Mouse (Mus musculus): ENCODE measurements around the gene Mc1r. TPM values are rescaled to one million over a fixed set of nuclear protein-coding genes. Genes with fewer than 3 reads are reported as not detected.
"Not testable (repeated sequence)": the region's sequence is repeated elsewhere in the genome, so short reads cannot be mapped to it uniquely, and the experiment has no call there.

Gene Mc1r
- polyA plus RNA-seq, 1 experiment from 2014 or later: 0.56 TPM

DNA sequence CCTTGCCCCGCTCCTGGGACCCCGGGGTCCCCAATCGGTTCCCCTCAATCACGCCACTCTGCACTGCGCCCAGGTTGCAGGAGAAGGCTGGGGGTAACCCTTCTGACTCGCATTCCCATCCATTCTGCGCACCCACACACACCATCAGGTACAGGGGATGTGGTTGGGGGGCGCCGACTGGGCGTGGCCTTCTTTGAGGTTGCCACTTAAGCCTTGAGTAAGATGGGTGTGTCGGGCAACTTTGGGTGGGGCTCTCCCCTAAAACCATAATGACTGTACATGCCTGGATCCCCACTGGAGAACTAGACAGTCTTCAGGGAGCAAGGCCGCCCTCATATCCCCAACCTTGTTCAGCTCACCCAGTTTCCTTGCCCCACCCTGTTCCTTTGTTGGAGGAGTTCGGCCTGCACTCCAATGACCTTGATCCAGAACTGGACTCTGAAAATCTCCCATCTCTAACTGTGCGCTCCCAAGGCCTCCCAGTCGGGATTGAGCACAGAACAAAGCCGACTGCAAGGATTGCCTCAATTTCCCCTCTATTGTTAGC is 4.9 kb downstream of the Mc1r start:
- DNase-seq (ENCODE audit: low spot score): peak; percentile 58

DNA sequence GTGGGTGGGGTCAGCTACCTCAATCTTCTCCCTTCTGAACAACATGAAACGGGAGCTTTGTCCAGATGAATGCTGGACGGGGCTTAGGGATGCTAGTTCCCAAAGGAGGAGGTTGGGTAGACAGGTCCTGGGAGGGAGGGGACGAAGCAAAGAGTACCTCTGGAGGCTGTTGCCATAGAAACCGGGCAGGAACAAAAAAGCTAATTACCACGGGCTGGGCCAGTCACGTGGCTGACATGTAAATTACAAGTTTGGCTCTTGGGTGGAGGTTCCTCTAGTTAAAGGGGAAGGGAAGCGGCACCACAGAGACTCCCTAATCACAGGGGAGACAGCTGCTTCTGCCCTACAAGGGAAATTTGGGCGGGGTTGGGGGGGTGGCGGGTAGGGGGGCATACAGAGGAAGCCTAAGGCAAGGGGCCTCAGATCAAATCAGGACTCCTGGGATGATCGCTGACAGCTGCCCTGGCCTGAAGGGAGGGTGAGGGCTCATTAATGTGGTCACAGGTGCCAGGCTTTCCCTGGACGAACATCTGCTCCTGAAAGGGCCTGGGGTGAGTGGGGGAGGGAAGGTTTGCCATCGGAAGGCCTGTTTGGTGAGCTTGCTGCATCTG is 5.8 kb downstream of the Mc1r start:
- peak; percentile 73 for DNase-seq (ENCODE audit: low spot score)

DNA sequence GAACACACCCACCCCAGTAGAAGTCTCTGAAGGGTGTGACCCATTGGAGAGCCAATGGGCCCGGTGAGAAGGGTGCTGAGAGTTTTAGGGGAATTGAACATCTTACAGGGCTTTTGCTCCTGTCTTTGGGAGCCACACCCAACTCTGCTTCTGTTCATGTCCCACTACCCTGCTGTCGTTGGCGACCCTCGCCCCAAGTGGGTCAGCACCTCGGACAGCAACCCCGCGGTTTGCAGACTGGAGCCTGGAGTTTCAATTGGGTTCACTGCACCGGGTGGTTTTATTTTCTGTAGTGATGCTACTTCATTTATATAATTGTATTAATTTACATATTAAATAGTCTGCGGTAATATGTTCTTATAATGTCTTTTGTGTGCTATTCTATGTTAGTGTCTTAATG is 7.3 kb downstream of the Mc1r start:
- DNase-seq (ENCODE audit: low spot score): peak; percentile 41

DNA sequence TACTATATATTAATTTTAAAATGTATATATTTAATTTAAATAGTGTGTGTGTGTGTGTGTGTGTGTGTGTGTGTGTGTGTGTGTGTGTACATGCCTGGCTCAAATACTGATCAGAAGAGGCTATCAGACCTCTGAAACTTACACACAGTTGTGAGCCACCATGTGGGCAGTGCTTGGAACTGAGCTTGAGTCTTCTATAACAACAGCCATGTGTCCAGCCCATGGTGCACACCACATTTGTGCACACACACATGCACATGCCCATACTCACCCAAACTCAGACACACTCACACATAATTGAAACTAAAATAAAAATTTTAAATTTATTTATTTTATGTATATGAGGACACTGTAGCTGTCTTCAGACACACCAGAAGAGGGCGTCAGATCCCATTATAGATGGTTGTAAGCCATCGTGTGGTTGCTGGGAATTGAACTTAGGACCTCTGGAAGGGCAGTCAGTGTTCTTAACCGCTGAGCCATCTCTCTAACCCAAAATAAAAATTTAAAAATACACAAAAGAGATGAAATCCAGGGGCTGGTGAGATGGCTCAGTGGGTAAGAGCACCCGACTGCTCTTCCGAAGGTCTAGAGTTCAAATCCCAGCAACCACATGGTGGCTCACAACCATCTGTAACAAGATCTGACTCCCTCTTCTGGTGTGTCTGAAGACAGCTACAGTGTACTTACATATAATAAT is 8.2 kb downstream of the Mc1r start:
- DNase-seq (ENCODE audit: low spot score): not testable (repeated sequence)

DNA sequence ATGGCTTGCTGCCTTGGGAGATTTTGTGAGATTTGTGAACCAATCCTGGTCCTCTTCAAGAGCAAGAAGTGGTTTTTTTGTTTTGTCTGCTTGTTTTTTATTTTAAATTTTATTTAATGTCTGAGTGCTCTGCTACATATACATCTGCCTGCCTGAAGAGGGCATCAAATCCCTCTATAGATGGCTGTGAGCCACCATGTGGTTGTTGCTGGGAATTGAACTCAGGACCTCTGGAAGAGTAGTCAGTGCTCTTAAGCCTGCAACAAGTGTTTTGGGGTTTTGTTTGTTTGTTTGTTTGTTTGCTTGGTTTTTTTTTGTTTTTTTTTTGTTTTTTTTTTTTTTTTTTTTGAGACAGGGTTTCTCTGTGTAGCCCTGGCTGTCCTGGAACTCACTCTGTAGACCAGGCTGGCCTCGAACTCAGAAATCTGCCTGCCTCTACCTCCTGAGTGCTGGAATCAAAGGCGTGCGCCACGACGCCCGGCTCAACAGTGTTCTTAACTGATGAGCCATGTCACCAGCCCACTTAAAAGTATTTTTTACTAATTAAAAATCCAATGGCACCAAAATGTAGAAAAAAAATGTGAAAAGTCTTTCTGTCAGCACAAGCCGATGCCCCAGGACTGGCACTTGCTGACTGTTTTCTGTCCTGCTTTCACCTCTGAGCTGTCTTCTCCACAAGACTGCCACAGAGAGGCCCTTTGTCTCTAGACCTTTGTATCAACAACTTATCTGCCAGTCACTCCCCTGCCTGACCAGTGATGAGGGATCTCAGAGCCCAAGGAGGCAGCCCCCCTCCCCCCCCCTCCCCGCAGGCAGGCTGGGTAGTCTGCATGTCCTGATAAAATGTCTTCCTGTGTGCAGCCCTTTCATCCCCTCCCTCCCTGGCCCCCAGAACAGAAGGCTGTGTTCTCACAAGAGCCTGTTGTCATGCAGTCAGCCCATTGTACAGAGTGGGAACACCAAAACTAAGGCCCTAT is 9.3 kb downstream of the Mc1r start:
- peak; percentile 72 for DNase-seq (ENCODE audit: low spot score)

DNA sequence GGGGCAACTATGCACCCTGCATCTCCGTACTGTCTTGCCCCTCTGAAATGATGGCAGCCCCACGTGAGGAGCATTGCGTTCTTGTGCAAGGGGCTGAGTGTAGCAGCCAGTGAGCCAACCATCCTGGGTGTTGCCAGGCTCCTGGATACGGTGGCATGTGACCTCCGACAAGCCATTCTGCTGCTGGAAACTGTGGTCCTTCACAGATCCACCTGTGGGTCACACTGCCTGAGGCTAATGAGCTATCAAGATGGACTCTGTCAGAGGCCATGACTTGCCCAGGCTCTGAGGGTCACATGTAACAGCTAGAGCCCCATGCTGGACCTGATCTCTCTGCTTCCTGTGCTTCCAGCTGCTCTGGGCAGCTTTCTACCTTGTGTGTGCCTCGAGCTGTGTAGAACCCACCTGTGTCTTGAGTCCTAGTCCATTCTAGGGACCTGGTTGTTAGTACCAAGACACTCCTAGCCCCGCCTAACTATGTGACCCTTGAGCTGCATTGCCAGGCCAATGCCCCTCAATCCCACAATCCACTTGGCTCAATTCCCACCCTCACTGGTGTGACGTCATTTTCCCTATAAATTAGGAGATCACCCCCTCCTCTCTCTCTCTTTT is 10.1 kb downstream of the Mc1r start:
- no peak for DNase-seq (ENCODE audit: low spot score)

DNA sequence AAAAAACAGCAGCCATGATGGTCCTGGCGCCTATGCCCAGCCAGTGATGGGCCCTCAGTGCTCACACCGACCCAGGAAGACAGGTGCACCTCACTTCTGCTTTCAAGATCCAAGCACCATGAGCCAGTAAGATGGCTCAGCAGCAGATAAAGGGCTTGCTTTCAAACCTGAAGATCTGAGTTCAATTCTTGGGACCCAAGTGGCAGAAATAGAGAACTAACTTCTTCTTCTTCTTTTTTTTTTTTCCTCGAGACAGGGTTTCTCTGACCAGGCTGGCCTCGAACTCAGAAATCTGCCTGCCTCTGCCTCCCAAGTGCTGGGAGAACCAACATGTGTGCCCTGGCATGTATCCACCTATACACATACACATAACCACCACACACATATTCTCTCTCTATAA is 12.8 kb downstream of the Mc1r start:
- no peak for DNase-seq (ENCODE audit: low spot score)

DNA sequence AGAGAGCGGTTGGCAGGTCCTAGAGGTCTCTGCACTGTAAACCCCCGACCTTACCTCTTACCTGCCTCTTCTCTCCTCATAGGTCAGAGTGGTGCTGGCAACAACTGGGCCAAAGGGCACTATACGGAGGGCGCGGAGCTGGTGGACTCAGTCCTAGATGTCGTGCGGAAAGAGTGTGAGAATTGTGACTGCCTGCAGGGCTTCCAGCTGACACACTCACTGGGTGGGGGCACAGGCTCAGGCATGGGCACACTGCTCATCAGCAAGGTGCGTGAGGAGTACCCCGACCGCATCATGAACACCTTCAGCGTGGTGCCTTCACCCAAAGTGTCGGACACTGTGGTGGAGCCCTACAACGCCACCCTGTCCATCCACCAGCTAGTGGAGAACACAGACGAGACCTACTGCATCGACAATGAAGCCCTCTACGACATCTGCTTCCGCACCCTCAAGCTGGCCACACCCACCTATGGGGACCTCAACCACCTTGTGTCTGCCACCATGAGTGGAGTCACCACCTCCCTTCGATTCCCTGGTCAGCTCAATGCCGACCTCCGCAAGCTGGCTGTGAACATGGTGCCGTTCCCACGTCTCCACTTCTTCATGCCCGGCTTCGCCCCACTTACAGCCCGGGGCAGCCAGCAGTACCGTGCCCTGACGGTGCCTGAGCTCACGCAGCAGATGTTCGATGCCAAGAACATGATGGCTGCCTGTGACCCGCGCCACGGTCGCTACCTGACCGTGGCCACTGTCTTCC is 13.8 kb downstream of the Mc1r start:
- no peak for DNase-seq (ENCODE audit: low spot score)

DNA sequence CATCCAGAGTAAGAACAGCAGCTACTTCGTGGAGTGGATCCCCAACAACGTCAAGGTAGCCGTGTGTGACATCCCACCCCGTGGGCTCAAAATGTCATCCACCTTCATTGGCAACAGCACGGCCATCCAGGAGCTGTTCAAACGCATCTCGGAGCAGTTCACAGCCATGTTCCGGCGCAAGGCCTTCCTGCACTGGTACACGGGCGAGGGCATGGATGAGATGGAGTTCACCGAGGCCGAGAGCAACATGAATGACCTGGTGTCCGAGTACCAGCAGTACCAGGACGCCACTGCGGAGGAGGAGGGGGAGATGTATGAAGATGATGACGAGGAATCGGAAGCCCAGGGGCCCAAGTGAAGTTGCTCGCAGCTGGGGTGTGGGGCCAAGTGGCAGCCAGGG is 14.4 kb downstream of the Mc1r start:
- DNase-seq (ENCODE audit: low spot score): no peak

DNA sequence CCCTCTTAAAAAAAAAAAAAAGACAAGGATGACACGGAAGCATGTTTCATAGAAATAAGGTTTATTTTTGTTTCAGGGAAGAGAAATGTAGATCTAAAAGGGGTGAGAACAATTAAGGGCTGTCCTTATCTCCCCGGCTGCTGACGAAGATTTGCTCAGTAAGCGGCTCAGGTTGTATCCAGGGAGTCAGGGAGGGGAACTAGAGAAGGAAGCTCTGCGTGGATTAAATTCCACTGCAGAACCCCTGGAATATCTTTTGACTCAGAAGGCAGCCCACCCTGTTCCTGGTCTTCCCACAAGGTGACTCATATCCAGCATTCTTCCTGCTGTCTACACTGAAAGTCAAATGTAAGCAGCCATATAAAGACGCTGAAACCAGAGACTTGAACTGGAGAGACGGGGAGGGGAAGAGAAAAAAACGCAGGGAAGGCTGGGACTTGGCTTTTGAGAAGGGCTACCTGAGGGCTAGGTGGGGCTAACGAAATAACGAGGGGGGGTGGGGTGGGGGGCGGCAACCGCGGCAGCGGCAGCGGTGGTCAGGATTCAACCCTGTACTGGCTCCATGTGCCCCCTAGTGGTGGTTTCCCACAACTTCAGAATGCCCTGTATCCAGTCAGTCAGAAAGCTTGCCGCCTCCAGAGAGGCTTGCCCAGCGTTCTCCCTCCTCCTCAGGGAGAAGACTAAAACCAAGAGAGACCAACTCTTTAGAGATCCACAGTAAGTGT is 15.3 kb downstream of the Mc1r start:
- peak; percentile 72 for DNase-seq (ENCODE audit: low spot score)

DNA sequence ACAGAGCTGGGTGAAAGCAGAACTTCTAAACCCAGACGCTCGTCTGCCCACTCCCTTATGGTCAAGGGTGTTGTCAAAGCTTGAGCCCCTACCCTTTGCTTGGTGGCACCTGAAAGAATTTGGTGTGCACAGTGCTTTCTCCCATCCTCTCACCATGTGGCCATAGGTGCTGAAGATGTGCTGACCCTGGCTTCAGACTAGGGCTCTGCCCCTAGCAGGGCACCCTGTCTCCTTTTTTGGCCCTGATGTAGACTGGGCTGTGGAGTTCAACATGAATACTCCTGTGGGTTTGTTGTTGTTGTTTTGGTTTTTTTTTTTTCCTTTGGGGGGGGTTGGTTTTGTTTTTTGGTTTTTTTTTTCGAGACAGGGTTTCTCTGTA is 15.9 kb downstream of the Mc1r start:
- DNase-seq (ENCODE audit: low spot score): no peak

DNA sequence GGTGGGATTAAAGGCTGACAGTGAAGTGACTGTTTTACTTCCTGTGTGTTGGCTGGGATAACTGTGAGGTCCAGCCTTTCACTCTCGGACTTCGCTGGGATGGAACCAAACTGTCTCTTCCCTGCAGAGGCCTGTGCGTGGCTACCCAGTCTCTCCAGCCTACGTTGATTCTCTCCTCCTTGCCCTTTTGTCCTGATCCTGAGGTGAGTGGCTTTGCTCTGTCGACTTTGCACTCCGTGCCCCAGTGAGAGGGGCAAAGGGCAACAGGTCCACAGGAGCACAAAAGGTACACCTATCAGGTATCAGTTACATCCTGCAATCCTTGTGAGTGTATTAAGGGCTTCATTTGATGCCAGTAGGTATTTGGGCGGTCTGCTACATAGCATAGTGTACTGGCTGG is 16.5 kb downstream of the Mc1r start, which contains the start of gene Def8:
TSS of gene Def8 (plus strand) at position 87 of the 400 bp plus-strand sequence.
- DNase-seq (ENCODE audit: low spot score): no peak

DNA sequence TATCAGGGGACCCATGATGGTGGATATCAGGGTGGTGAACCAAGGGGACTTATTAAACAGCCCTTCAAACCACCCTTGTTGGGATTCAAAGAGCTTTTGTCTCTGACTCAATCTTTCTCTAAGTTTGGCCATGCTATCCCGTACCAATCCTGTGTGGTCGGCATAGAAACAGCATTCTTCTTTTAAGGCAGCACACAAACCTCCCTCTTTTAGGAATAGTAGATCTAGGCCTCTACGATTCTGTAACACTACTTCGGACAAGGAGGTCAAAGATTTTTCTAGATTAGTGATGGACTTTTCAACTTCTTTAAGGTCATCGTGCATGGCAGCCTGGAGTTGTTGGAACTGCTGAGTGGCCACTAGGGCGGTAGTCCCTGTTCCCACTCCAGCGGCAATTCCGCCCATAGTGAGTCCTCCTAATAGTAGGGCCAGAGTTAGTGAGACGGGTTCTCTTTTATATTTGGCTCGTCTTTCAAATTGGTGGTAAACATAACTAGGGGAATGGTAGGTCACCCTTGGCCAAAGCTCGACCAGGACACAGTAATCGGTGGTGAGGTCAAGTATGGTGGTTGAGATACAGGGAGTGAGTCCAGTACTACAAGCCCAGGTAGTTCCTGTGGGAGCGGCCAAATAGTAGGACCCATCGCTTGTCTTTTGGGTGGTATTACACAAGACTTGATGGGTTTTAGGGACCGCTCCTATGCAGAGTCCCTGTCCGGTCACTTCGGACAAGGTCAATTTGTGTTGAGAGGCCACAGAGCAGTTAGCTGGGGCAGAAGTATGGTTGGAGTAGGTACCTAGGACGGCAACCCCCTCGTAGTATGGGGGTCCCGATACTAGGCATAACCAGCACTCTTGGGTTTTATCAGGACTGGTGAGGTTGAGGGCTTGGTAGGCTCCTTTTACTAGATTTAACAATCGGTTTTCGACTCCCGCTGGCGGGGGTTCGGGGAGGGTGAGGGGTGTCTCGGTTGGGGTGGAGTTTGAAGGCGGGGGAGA is 19.9 kb downstream of the Mc1r start:
- no peak for DNase-seq (ENCODE audit: low spot score)

DNA sequence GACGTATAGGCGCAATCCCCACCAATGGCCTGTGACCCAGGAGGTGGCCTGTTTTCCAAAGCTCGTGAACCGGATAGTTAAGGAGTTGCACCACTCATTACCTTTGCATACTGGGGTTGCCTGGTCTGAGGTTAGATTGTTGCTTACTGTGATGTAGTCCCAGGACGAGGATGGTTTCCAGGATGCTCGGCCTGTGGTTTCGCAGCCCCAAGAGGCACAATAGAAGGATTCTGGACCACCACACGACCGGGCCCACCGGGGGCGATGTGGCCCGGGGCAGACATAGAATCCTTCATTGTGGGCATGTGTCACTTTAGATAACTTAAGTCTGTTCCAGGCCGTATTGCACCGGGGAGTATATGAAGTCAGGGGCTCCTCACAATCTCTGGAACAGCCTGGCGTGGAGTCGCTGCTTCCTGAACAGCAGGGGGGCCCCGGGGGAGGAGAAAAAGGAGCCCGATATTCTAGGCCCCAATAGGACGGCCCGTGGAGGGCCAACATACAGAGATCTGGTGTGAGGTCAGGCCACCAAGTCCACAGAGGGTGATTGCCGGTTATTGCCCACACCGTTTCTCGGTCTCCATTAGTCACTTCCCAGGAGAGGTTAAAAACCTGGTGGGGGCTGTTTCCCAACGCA is 20.9 kb downstream of the Mc1r start:
- DNase-seq (ENCODE audit: low spot score): no peak

DNA sequence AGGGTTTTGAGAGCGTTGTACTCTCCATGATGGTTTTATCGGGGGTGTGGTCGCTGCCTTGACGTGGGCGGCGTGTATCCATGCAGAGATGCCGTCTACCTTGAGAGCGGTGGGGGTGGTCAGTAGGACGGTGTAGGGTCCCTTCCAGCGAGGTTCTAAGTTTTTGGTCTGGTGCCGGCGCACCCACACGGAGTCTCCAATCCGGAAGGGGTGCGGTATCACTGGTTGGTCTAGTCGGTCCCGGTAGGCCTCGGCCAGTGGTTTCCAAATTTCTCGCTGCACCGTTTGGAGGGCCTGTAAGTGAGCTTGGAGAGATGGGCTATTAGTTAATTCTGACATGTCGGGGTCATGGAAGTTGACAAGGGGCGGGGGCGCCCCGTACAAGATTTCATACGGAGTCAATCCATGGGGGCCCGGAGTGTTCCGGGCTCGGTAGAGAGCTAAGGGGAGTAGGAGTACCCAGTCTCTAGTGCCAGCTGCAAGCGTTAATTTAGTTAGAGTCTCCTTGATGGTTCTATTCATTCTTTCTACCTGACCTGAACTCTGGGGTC is 21.5 kb downstream of the Mc1r start:
- DNase-seq (ENCODE audit: low spot score): no peak

DNA sequence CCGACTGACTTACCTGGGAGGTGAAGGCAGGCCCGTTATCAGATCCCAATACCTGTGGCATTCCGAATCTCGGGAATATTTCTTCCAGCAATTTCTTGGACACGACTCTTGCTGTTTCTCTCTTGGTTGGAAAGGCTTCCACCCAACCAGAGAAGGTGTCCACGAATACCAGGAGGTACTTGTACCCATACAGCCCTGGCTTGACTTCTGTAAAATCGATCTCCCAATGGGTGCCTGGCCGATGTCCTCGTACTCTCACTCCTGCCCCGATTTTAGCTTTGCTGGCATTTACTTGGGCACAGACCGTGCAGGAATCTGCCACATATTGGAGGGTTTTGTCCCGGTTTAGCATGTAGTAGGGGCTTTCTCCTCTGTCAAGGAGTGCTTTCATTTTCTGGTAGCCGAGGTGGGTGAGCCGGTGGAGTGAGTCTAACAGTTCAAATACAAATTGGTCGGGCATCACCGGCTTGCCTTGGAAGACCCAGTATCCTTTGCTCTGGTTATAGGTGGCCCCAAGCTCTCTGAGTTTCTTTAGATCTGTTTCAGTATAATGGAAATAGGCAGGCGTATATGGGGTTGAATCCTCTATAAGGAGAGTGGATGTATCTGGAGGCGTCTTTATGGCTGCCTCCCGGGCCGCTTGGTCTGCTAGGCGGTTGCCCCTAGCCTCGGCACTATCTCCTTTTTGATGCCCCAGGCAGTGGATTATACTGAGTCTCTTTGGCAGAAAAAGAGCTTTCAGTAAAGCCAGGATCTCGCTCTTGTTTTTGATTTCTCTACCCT is 22.2 kb downstream of the Mc1r start:
- no peak for DNase-seq (ENCODE audit: low spot score)

DNA sequence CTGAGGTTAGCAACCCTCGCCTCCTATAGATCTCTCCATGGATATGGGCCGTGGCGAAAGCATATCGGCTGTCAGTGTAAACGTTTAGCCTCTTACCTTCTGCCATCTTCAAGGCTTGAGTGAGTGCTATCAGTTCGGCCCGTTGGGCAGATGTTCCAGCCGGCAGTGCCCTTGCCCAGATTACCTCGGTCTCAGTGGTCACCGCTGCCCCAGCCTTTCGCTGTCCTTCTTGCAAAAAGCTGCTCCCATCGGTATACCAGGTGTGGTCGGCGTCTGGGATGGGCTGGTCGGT is 22.8 kb downstream of the Mc1r start:
- not testable (repeated sequence) for DNase-seq (ENCODE audit: low spot score)
